Mouse (Mus musculus) hindbrain, embryonic 12.5 days (tissue): ENCODE measurements around the gene Mfn1. TPM values are rescaled to one million over a fixed set of nuclear protein-coding genes. Genes with fewer than 3 reads are reported as not detected.

ENCODE experiments used
- ATAC-seq: fragments of 200-750 bp; cut with Nextera tagmentation; 2 replicates; pipeline ENCODE4 v1.8.0; 2017; ENCODE audit warnings: moderate TSS enrichment; ENCODE audit not compliant: low FRiP score
- H3K27ac ChIP-seq: fragments of 300-500 bp; sonication (generic); 2 replicates; pipeline ENCODE4 v1.5.1; 2016; ENCODE audit warnings: mild to moderate bottlenecking
- H3K27me3 ChIP-seq: fragments of 300-500 bp; sonication (generic); 2 replicates; pipeline ENCODE4 v1.6.1; 2016; ENCODE audit warnings: mild to moderate bottlenecking
- H3K36me3 ChIP-seq: fragments of 300-500 bp; sonication (generic); 2 replicates; pipeline ENCODE4 v1.6.1; 2016; ENCODE audit warnings: mild to moderate bottlenecking
- H3K4me1 ChIP-seq: fragments of 300-500 bp; sonication (generic); 2 replicates; pipeline ENCODE4 v1.6.1; 2016
- H3K4me2 ChIP-seq: fragments of 300-500 bp; sonication (generic); replicated peaks from 2 replicates; pipeline ENCODE4 v1.6.1; 2016; ENCODE audit warnings: mild to moderate bottlenecking
- H3K4me3 ChIP-seq: fragments of 300-500 bp; sonication (generic); 2 replicates; pipeline ENCODE4 v1.5.1; 2016; ENCODE audit warnings: mild to moderate bottlenecking
- H3K9ac ChIP-seq: fragments of 300-500 bp; sonication (generic); 2 replicates; pipeline ENCODE4 v1.6.1; 2016; ENCODE audit warnings: mild to moderate bottlenecking, moderate library complexity
- H3K9me3 ChIP-seq: fragments of 300-500 bp; sonication (generic); replicated peaks from 2 replicates; pipeline ENCODE4 v1.6.1; 2016; ENCODE audit warnings: mild to moderate bottlenecking
- whole genome bisulfite sequencing: fragments of 180-500 bp; shearing (Covaris S2); methylation state at CpG from one replicate; pipeline ENCODE4 v1.1.7; 2016; 5-methylcytosine and 5-hydroxymethylcytosine counted together
- polyA plus RNA-seq: library from polyadenylated mRNA; unstranded; fragments of >200 nt; fragmentation: Nextera tagmentation; extraction: Ambion mirVana; gene quantifications from 2 replicates; pipeline ENCODE4 v1.2.1, GENCODE M21; 2016

Mfn1 gene
- polyA plus RNA-seq, 1 experiment from 2014 or later: 48.4 TPM

GRCm38 (mm10) chr3:32581911-32582310 is 52.6 kb downstream of the Mfn1 start:
- no peak for ATAC-seq
- Histone ChIP-seq H3K4me3 (no peak overlapping the region), H3K9me3 (no peaks in the 10 kb centered on the region), H3K4me2 (no peak overlapping the region), H3K36me3 (peaks cover 47% of the 10 kb centered on the region), H3K27ac (no peak overlapping the region), H3K9ac (no peak overlapping the region), H3K4me1 (no peaks in the 10 kb centered on the region), H3K27me3 (no peaks in the 10 kb centered on the region)
- 89% methylated on average over 3 of the region's 3 CpGs for WGBS

- no peaks in the 10 kb centered on the region for H3K9me3 ChIP-seq
- peaks cover 42% of the 10 kb centered on the region for H3K36me3 ChIP-seq
- H3K27ac ChIP-seq: no peak overlapping the region
- no peak overlapping the region for H3K4me2 ChIP-seq
- H3K27me3 ChIP-seq: no peaks in the 10 kb centered on the region
- no peak overlapping the region for H3K9ac ChIP-seq
- no peak for ATAC-seq
- no peak overlapping the region for H3K4me3 ChIP-seq
- H3K4me1 ChIP-seq: no peaks in the 10 kb centered on the region
- 89% methylated on average over 4 of the region's 4 CpGs for WGBS
These were observed 54.2 kb downstream of the Mfn1 start for GRCm38 (mm10) chr3:32583489-32583888.

GRCm38 (mm10) chr3:32586274-32586673 is 57.0 kb downstream of the Mfn1 start:
- H3K4me2 ChIP-seq: no peak overlapping the region
- H3K4me3 ChIP-seq: no peak overlapping the region
- no peak overlapping the region for H3K9ac ChIP-seq
- no peaks in the 10 kb centered on the region for H3K27me3 ChIP-seq
- no peak overlapping the region for H3K27ac ChIP-seq
- H3K9me3 ChIP-seq: no peaks in the 10 kb centered on the region
- H3K4me1 ChIP-seq: no peaks in the 10 kb centered on the region
- 92% methylated on average over 3 of the region's 3 CpGs for WGBS
- H3K36me3 ChIP-seq: peaks cover 55% of the 10 kb centered on the region
- no peak for ATAC-seq

- 76% methylated on average over 4 of the region's 4 CpGs for WGBS
- H3K4me1 ChIP-seq: no peaks in the 10 kb centered on the region
- no peaks in the 10 kb centered on the region for H3K9me3 ChIP-seq
- no peak overlapping the region for H3K4me3 ChIP-seq
- no peaks in the 10 kb centered on the region for H3K27me3 ChIP-seq
- no peak for ATAC-seq
- peaks cover 4% of the 10 kb centered on the region; the same call in 1 of the 2 replicates for H3K36me3 ChIP-seq
- no peak overlapping the region for H3K4me2 ChIP-seq
- H3K9ac ChIP-seq: no peak overlapping the region
- no peak overlapping the region for H3K27ac ChIP-seq
These were observed 65.8 kb downstream of the Mfn1 start for GRCm38 (mm10) chr3:32595080-32595479.

- H3K4me2 ChIP-seq: no peak overlapping the region
- H3K9ac ChIP-seq: no peak overlapping the region
- H3K27ac ChIP-seq: no peak overlapping the region
- no peaks in the 10 kb centered on the region; the same call in 1 of the 2 replicates for H3K36me3 ChIP-seq
- ATAC-seq: no peak
- H3K9me3 ChIP-seq: no peaks in the 10 kb centered on the region
- 65% methylated on average over 3 of the region's 3 CpGs for WGBS
- H3K27me3 ChIP-seq: no peaks in the 10 kb centered on the region
- no peaks in the 10 kb centered on the region for H3K4me1 ChIP-seq
- H3K4me3 ChIP-seq: no peak overlapping the region
These were observed 70.1 kb downstream of the Mfn1 start for GRCm38 (mm10) chr3:32599328-32599727.

GRCm38 (mm10) chr3:32601055-32601454 is 71.8 kb downstream of the Mfn1 start:
- H3K4me1 ChIP-seq: no peaks in the 10 kb centered on the region
- H3K36me3 ChIP-seq: no peaks in the 10 kb centered on the region
- H3K9ac ChIP-seq: no peak overlapping the region
- no peak overlapping the region for H3K4me2 ChIP-seq
- no peak for ATAC-seq
- H3K4me3 ChIP-seq: no peak overlapping the region
- H3K27ac ChIP-seq: no peak overlapping the region
- WGBS: 94% methylated on average over 10 of the region's 10 CpGs
- no peaks in the 10 kb centered on the region for H3K9me3 ChIP-seq
- H3K27me3 ChIP-seq: no peaks in the 10 kb centered on the region

- H3K9ac ChIP-seq: no peak overlapping the region
- no peaks in the 10 kb centered on the region for H3K36me3 ChIP-seq
- H3K4me2 ChIP-seq: no peak overlapping the region
- no peak overlapping the region for H3K4me3 ChIP-seq
- H3K27ac ChIP-seq: no peak overlapping the region
- H3K4me1 ChIP-seq: no peaks in the 10 kb centered on the region
- ATAC-seq: no peak
- H3K9me3 ChIP-seq: no peaks in the 10 kb centered on the region
- WGBS: 97% methylated on average over 4 of the region's 4 CpGs
- H3K27me3 ChIP-seq: no peaks in the 10 kb centered on the region
These were observed 80.0 kb downstream of the Mfn1 start for GRCm38 (mm10) chr3:32609233-32609632.

- Histone ChIP-seq H3K4me1 (no peaks in the 10 kb centered on the region), H3K9ac (no peak overlapping the region), H3K4me2 (no peak overlapping the region), H3K36me3 (no peaks in the 10 kb centered on the region), H3K9me3 (no peaks in the 10 kb centered on the region), H3K27me3 (no peaks in the 10 kb centered on the region), H3K27ac (no peak overlapping the region), H3K4me3 (no peak overlapping the region)
- peak; percentile 60 for ATAC-seq
- 40% methylated on average over 7 of the region's 7 CpGs for WGBS
These were observed 81.3 kb downstream of the Mfn1 start for GRCm38 (mm10) chr3:32610560-32610959.

GRCm38 (mm10) chr3:32611606-32612170 is 82.4 kb downstream of the Mfn1 start:
- 84% methylated on average over 11 of the region's 11 CpGs for WGBS

GRCm38 (mm10) chr3:32614786-32615185 is 85.5 kb downstream of the Mfn1 start:
- Histone ChIP-seq H3K9ac (no peak overlapping the region), H3K4me3 (no peak overlapping the region), H3K36me3 (no peaks in the 10 kb centered on the region), H3K27ac (no peak overlapping the region), H3K9me3 (no peaks in the 10 kb centered on the region), H3K4me2 (peak overlapping the region; percentile 20; the same call in 1 of the 2 replicates), H3K27me3 (no peaks in the 10 kb centered on the region; the same call in 1 of the 2 replicates), H3K4me1 (peaks cover 3% of the 10 kb centered on the region; the same call in 1 of the 2 replicates)
- 85% methylated on average over 2 of the region's 2 CpGs for WGBS
- no peak for ATAC-seq

More at GRCm38 (mm10) chr3:32611606-32612170, 82.4 kb downstream of the Mfn1 start:
- Histone ChIP-seq H3K9me3 (no peaks in the 10 kb centered on the region), H3K27me3 (no peaks in the 10 kb centered on the region), H3K4me1 (no peaks in the 10 kb centered on the region), H3K27ac (no peak overlapping the region), H3K4me2 (no peak overlapping the region), H3K9ac (no peak overlapping the region), H3K36me3 (no peaks in the 10 kb centered on the region), H3K4me3 (no peak overlapping the region)
- ATAC-seq: no peak

- Histone ChIP-seq H3K27ac (no peak overlapping the region), H3K4me1 (peaks cover 3% of the 10 kb centered on the region; the same call in 1 of the 2 replicates), H3K27me3 (no peaks in the 10 kb centered on the region; the same call in 1 of the 2 replicates), H3K9ac (no peak overlapping the region), H3K9me3 (no peaks in the 10 kb centered on the region), H3K4me2 (peak overlapping the region; percentile 53), H3K36me3 (no peaks in the 10 kb centered on the region), H3K4me3 (peak overlapping the region; percentile 78; the same call in 1 of the 2 replicates)
- ATAC-seq: no peak
- 83% methylated on average over 5 of the region's 5 CpGs for WGBS
These were observed 86.1 kb downstream of the Mfn1 start for GRCm38 (mm10) chr3:32615376-32615775.

GRCm38 (mm10) chr3:32616006-32616330 is 86.7 kb downstream of the Mfn1 start:
- ATAC-seq: no peak
- Histone ChIP-seq H3K4me3 (peak overlapping the region; percentile 78), H3K9me3 (no peaks in the 10 kb centered on the region), H3K27ac (0 out of 2 replicates have a peak overlapping the region, but pooled peaks have one; percentile 72), H3K9ac (peak overlapping the region; percentile 75), H3K36me3 (no peaks in the 10 kb centered on the region), H3K4me2 (peak overlapping the region; percentile 53), H3K4me1 (peaks cover 3% of the 10 kb centered on the region; the same call in 1 of the 2 replicates), H3K27me3 (no peaks in the 10 kb centered on the region; the same call in 1 of the 2 replicates)
- 11% methylated on average over 13 of the region's 14 CpGs for WGBS
